In genomic region chr1:75422823-75423471, GRCm38 (mm10) we compare ENCODE assay signal across 8 mouse cellular contexts. TPM values are rescaled to one million over a fixed set of nuclear protein-coding genes. Genes with fewer than 3 reads are reported as not detected.
DNase-seq lines count a peak whose midpoint lies in the region; ATAC-seq and TF ChIP-seq lines count a peak whose summit lies in the region.

No protein-coding gene starts in this region.

- peak overlapping the region; percentile 16; the same call in 1 of the 2 replicates for H3K4me3 ChIP-seq in kidney, adult 2 months (ENCODE audit: insufficient read depth, low read depth, low read length)
- peak overlapping the region; percentile 31 for H3K4me3 ChIP-seq in intestine, embryonic 14.5 days (ENCODE audit: low read depth, low read length)

- no peaks in the 10 kb centered on the region for H3K9me3 ChIP-seq in intestine, embryonic 14.5 days (ENCODE audit: control insufficient read depth, low read length)

- TF ChIP-seq CTCF in kidney, adult 2 months (conservative IDR thresholded peaks at IDR 0.05; ENCODE audit: insufficient read depth, insufficient read length, low read depth, low read length) = no peak

- no peaks in the 10 kb centered on the region for H3K36me3 ChIP-seq in kidney, adult 2 months (ENCODE audit: control insufficient read depth, insufficient read depth, low read length)
- peaks cover 21% of the 10 kb centered on the region for H3K36me3 ChIP-seq in intestine, embryonic 14.5 days (ENCODE audit: control insufficient read depth, insufficient read depth, low read length)

- no peaks in the 10 kb centered on the region for H3K4me1 ChIP-seq in kidney, adult 2 months (ENCODE audit: control insufficient read depth, insufficient read depth, low read length)
- peaks cover 11% of the 10 kb centered on the region for H3K4me1 ChIP-seq in intestine, embryonic 14.5 days (replicated peaks; ENCODE audit: control insufficient read depth, insufficient read depth, low read length)

- TF ChIP-seq POLR2A in kidney, adult 2 months (IDR thresholded peaks at IDR 0.05; ENCODE audit: low read depth, low read length) = no peak

- 3% methylated on average over 71 of the region's 71 CpGs for WGBS in kidney, adult 2 months
- WGBS in intestine, embryonic 14.5 days = 3% methylated on average over 71 of the region's 71 CpGs

- no peak overlapping the region for H3K27ac ChIP-seq in kidney, adult 2 months (ENCODE audit: insufficient read depth, low read depth, low read length)
- H3K27ac ChIP-seq in intestine, embryonic 14.5 days (ENCODE audit: low read depth) = no peak overlapping the region

- H3K27me3 ChIP-seq in kidney, adult 2 months (replicated peaks; ENCODE audit: control insufficient read depth, insufficient read depth, low read length) = peaks cover 1% of the 10 kb centered on the region; the same call in 1 of the 2 replicates
- peaks cover 44% of the 10 kb centered on the region for H3K27me3 ChIP-seq in intestine, embryonic 14.5 days (replicated peaks; ENCODE audit: control insufficient read depth, insufficient read depth, low read length)

- peak; percentile 21 for DNase-seq in kidney, adult 2 months
- DNase-seq in kidney, adult 11 months = no peak
- DNase-seq in embryo, embryonic 9.5 days (ENCODE audit: extremely low spot score) = peak; percentile 66
- DNase-seq in intestine, embryonic 14.5 days (ENCODE audit: low spot score) = peak; percentile 78
- no peak for DNase-seq in T-cell, adult 2 months (ENCODE audit: low spot score)
- no peak for DNase-seq in right cerebral cortex, postnatal 10 days (ENCODE audit: low spot score in 2 of 2)

- ATAC-seq in intestine, embryonic 14.5 days (replicated peaks; ENCODE audit: low FRiP score, low TSS enrichment, low read depth) = peak; percentile 45; the same call in 1 of the 2 replicates
- peak; percentile 10; the same call in 1 of the 2 replicates for ATAC-seq in megakaryocyte progenitor cell, adult 5-6 weeks (replicated peaks; ENCODE audit: poor library complexity)
- no peak for ATAC-seq in erythroid progenitor cell, adult 5-6 weeks (replicated peaks; ENCODE audit: low FRiP score, poor library complexity, severe bottlenecking)

- H3K9ac ChIP-seq in intestine, embryonic 14.5 days (ENCODE audit: low read length) = peak overlapping the region; percentile 29; the same call in 1 of the 2 replicates

- peak overlapping the region; percentile 55 for H3K4me2 ChIP-seq in intestine, embryonic 14.5 days (ENCODE audit: low read length)

RNA-seq across cellular contexts. Expression of gene Gmppa, which starts 12.8 kb away (rescaled TPM):
- polyA plus RNA-seq in kidney, adult 2 months (2012; rRNA removed) = 82.4 and 95.0 TPM in 2 replicates
- polyA plus RNA-seq in intestine, embryonic 14.5 days (2014; fragmentation: Nextera tagmentation; extraction: Ambion mirVana) = 69.4 and 72.1 TPM in 2 replicates
- total RNA-seq in megakaryocyte progenitor cell, adult 5-6 weeks (2015) = 65.8 and 74.1 TPM in 2 replicates
- 87.0 and 98.6 TPM in 2 replicates for total RNA-seq in megakaryocyte progenitor cell, adult 5-6 weeks (2017)
- total RNA-seq in erythroid progenitor cell, adult 5-6 weeks (2015; ENCODE audit: low replicate concordance) = 17.6 and 23.1 TPM in 2 replicates
- 3.6 and 10.8 TPM in 2 replicates for total RNA-seq in erythroid progenitor cell, adult 5-6 weeks (2017; ENCODE audit: low replicate concordance)

RNA-seq across cellular contexts. Expression of gene Asic4, which starts 27.3 kb away (rescaled TPM):
- polyA plus RNA-seq in kidney, adult 2 months (2012; rRNA removed) = 0.05 and 0.08 TPM in 2 replicates
- polyA plus RNA-seq in intestine, embryonic 14.5 days (2014; fragmentation: Nextera tagmentation; extraction: Ambion mirVana) = 0.47 and 1.0 TPM in 2 replicates
- not detected in 2 replicates for total RNA-seq in megakaryocyte progenitor cell, adult 5-6 weeks (2015)
- total RNA-seq in megakaryocyte progenitor cell, adult 5-6 weeks (2017) = not detected in 2 replicates
- not detected in 2 replicates for total RNA-seq in erythroid progenitor cell, adult 5-6 weeks (2015; ENCODE audit: low replicate concordance)
- total RNA-seq in erythroid progenitor cell, adult 5-6 weeks (2017; ENCODE audit: low replicate concordance) = not detected in 2 replicates

RNA-seq across cellular contexts. Expression of gene Speg, which starts 47.9 kb away (rescaled TPM):
- polyA plus RNA-seq in kidney, adult 2 months (2012; rRNA removed) = 34.6 and 43.9 TPM in 2 replicates
- polyA plus RNA-seq in intestine, embryonic 14.5 days (2014; fragmentation: Nextera tagmentation; extraction: Ambion mirVana) = 46.7 and 55.2 TPM in 2 replicates
- total RNA-seq in megakaryocyte progenitor cell, adult 5-6 weeks (2015) = not detected in 2 replicates
- not detected in 2 replicates for total RNA-seq in megakaryocyte progenitor cell, adult 5-6 weeks (2017)
- not detected in 2 replicates for total RNA-seq in erythroid progenitor cell, adult 5-6 weeks (2015; ENCODE audit: low replicate concordance)
- 0.13 TPM in 1 of 2 replicates, not detected in the other for total RNA-seq in erythroid progenitor cell, adult 5-6 weeks (2017; ENCODE audit: low replicate concordance)

RNA-seq across cellular contexts. Expression of gene Chpf, which starts 56.2 kb away (rescaled TPM):
- polyA plus RNA-seq in kidney, adult 2 months (2012; rRNA removed) = 31.6 and 51.9 TPM in 2 replicates
- polyA plus RNA-seq in intestine, embryonic 14.5 days (2014; fragmentation: Nextera tagmentation; extraction: Ambion mirVana) = 36.7 and 42.8 TPM in 2 replicates
- total RNA-seq in megakaryocyte progenitor cell, adult 5-6 weeks (2015) = 0.27 and 0.83 TPM in 2 replicates
- 0.57 and 2.0 TPM in 2 replicates for total RNA-seq in megakaryocyte progenitor cell, adult 5-6 weeks (2017)
- not detected in 2 replicates for total RNA-seq in erythroid progenitor cell, adult 5-6 weeks (2015; ENCODE audit: low replicate concordance)
- total RNA-seq in erythroid progenitor cell, adult 5-6 weeks (2017; ENCODE audit: low replicate concordance) = 0.77 TPM in 1 of 2 replicates, not detected in the other

RNA-seq across cellular contexts. Expression of gene Tmem198, which starts 56.4 kb away (rescaled TPM):
- polyA plus RNA-seq in kidney, adult 2 months (2012; rRNA removed) = 1.3 and 1.8 TPM in 2 replicates
- 1.9 and 2.6 TPM in 2 replicates for polyA plus RNA-seq in intestine, embryonic 14.5 days (2014; fragmentation: Nextera tagmentation; extraction: Ambion mirVana)
- total RNA-seq in megakaryocyte progenitor cell, adult 5-6 weeks (2015) = not detected in 2 replicates
- total RNA-seq in megakaryocyte progenitor cell, adult 5-6 weeks (2017) = 2.9 TPM in 1 of 2 replicates, not detected in the other
- not detected in 2 replicates for total RNA-seq in erythroid progenitor cell, adult 5-6 weeks (2015; ENCODE audit: low replicate concordance)
- not detected in 2 replicates for total RNA-seq in erythroid progenitor cell, adult 5-6 weeks (2017; ENCODE audit: low replicate concordance)

Comparison
In these comparisons a context has a peak if more than half of its experiments do, and no peak if none do; other contexts are left out.
1. DNase-seq: peak in kidney, adult 2 months (single experiment), embryo, embryonic 9.5 days (single experiment) and intestine, embryonic 14.5 days (single experiment); none in kidney, adult 11 months (single experiment), T-cell, adult 2 months (single experiment) and right cerebral cortex, postnatal 10 days (0 of 2).